Mouse (Mus musculus) left cerebral cortex, adult 2 months (tissue): Measurements from ENCODE around the gene Kif3a. TPM values are rescaled to one million over a fixed set of nuclear protein-coding genes. Genes with fewer than 3 reads are reported as not detected.

ENCODE experiments used
- DNase-seq, 2 experiments: peaks; one replicate each; pipeline ENCODE4 v3.0.0; 2021 to 2022; ENCODE audit warnings: low spot score in 2 of 2, mixed read lengths in 1 of 2; ENCODE audit errors: extremely low spot score in 1 of 2
- H3K27ac ChIP-seq: fragments of 200-600 bp; 2 replicates; pipeline ENCODE4 v1.8.1; 2022
- H3K4me3 ChIP-seq: fragments of 200-600 bp; 2 replicates; pipeline ENCODE4 v1.8.1; 2022
- CTCF ChIP-seq: fragments of 200-600 bp; IDR thresholded peaks from 2 replicates; pipeline ENCODE4 v1.8.1; 2022; ENCODE audit warnings: antibody characterized with exemption, mild to moderate bottlenecking, moderate library complexity
- intact Hi-C: fragments of 180-260 bp; cut with DNase I; formaldehyde crosslinking; loops from one replicate; pipeline ENCODE4 v1.15.1; 2025
- total RNA-seq, 2 experiments: library from RNA; stranded (reverse); gene quantifications; 2 replicates each; pipeline ENCODE4 v1.2.3; 2021

The Kif3a gene
- total RNA-seq, 2 experiments from 2014 or later, result 127 to 131 TPM

GRCm38 (mm10) chr11:53524905-53525304 is 42.3 kb upstream of the Kif3a start:
- Histone ChIP-seq H3K4me3 (no peak overlapping the region), H3K27ac (peak overlapping the region; percentile 99)
- no peak for DNase-seq
- peak; percentile 55 for TF ChIP-seq CTCF
- intact Hi-C loops, result no loop called here

DNA sequence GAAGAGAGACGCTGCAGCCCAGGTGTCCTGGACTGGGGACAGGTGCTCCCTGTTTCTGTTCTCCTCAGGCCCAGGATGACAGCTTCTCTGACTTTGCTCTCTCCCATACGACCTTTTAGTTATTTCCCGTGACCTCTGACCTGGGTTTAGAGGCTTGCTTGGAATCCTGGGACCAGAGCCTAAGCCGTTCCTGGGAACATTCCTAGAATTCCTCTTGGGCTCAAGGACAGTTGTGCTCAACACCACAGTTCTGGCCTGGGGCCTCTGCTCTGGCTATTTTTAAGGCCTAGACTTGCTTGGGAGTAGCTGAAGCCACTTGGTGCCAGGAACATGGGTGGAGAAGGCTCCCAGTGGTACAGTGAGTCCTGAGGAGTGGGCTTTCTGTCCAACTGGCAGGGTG is 41.7 kb upstream of the Kif3a start:
- Histone ChIP-seq H3K27ac (peak overlapping the region; percentile 99), H3K4me3 (no peak overlapping the region)
- TF ChIP-seq CTCF, result no peak
- no peak for DNase-seq
- intact Hi-C loops, result no loop called here

DNA sequence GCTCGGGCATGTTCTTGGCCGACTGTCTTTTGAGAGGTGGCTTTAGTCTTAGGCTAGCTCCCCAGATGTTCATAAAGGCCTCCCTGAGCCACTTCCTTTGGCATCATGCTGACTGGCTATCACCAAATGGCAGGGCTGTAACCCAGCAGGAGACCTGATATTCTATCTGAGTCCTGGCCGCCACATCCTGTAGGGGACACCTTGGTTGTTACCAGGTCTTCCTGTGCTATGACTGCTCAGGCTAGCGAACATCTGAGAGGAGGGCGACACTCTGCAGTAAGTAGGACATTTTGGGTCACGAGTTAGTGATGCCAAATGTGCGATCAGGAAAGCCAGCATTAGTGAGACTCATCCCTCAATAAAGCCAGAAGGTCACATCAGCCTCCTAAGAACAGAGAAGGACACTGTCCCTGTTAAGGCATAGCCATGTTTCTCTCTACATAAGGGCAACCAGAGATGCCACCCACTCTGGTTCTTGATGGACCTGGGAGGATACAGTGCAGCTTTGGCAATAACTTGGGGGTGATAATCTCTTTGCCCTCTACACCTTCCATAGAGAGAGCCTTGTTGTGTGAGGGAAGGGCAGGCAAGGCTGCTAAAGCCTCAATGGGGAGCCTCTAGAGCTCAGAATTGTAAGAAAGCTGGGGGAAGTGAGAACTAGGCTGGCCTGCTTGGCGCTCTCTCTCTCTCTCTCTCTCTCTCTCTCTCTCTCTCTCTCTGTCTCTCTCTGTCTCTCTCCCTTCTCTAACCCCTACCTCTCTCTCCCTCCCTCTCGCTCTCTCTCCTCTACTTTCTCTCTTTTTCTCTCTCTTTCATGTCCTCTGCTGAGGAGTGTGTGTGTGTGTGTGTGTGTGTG is 38.6 kb upstream of the Kif3a start:
- intact Hi-C loops, result no loop called here
- TF ChIP-seq CTCF, result no peak
- Histone ChIP-seq H3K27ac (peak overlapping the region; percentile 99), H3K4me3 (no peak overlapping the region)
- DNase-seq, result no peak

- Histone ChIP-seq H3K4me3 (no peak overlapping the region), H3K27ac (peak overlapping the region; percentile 99)
- TF ChIP-seq CTCF, result no peak
- DNase-seq, result peak in 1 of 2 experiments; percentile 53
- intact Hi-C loops, result no loop called here
Observed at GRCm38 (mm10) chr11:53529253-53529557, 38.0 kb upstream of the Kif3a start.

- Histone ChIP-seq H3K4me3 (no peak overlapping the region), H3K27ac (peak overlapping the region; percentile 38; the same call in 1 of the 2 replicates)
- TF ChIP-seq CTCF, result no peak
- no peak for DNase-seq
- intact Hi-C loops, result no loop called here
Observed at GRCm38 (mm10) chr11:53530001-53530400, 37.2 kb upstream of the Kif3a start.

- DNase-seq, result no peak
- Histone ChIP-seq H3K4me3 (no peak overlapping the region), H3K27ac (no peak overlapping the region)
- intact Hi-C loops, result no loop called here
- no peak for TF ChIP-seq CTCF
Observed at GRCm38 (mm10) chr11:53531578-53532230, 35.5 kb upstream of the Kif3a start.

DNA sequence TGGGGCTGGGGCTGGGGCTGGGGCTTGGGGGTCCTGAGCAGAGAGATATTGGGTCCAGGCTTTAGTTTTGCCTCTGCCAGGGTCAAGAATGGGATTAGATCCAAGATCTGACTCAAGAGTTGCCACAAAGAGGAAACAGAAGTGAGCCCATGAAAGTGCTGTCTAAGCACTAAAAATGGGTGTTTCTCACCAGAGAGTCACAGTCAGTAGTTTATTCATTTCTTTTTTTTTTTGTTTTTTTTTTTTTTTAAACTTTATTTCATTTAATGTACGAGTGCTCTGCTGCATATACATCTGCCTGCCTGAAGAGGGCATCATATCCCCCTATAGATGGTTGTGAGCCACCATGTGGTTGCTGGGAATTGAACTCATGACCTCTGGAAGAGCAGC is 35.0 kb upstream of the Kif3a start:
- DNase-seq, result no peak
- no peak overlapping the region for H3K4me3 ChIP-seq
- intact Hi-C loops, result no loop called here
- no peak overlapping the region for H3K27ac ChIP-seq
- TF ChIP-seq CTCF, result peak; percentile 24

- intact Hi-C loops, result no loop called here
- DNase-seq, result no peak
- TF ChIP-seq CTCF, result no peak
- H3K4me3 ChIP-seq, result no peak overlapping the region
- no peak overlapping the region for H3K27ac ChIP-seq
Observed at GRCm38 (mm10) chr11:53539002-53539491, 28.1 kb upstream of the Kif3a start.

DNA sequence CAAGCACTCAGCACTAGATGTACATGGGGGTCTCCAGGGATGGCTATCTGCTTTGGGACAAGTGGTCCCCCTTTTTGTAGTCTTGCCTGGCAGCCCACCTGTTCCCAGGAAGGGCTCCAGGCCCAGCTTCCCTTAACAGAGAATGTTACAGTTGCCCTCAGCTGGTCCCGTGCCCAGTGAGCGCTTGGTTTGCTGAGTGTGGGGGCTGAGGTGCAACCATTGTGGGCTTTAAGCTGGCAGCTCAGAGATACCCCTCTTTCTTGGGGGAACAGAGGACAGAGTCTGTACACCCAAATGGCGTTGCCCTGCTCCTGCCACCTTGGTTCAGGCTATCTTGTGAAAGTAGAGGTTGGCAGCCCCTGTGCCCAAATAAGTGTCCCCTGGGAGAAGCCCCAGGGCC is 26.8 kb upstream of the Kif3a start:
- TF ChIP-seq CTCF, result no peak
- Histone ChIP-seq H3K4me3 (no peak overlapping the region), H3K27ac (no peak overlapping the region)
- DNase-seq, result no peak
- intact Hi-C loops, result no loop called here

DNA sequence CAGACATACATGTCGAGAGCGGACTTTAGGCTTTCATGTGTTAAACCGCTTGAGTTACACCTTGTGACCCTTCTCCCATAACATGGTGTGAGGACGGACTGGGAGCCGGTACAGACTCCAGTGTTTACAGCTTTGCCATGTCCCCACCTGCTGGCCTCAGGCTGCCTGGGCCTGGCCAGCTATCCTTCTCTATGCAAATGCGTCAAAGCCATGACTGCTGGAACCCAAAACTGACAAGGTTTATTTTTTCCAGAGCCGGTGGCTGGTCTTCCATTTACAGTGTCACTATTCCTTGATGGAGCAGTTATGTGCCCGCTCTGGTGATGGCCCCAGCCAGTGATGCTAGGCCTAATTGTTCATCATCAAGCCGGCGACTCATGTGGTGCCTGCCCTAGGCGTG is 26.0 kb upstream of the Kif3a start:
- no peak for DNase-seq
- H3K4me3 ChIP-seq, result no peak overlapping the region
- intact Hi-C loops, result no loop called here
- no peak overlapping the region for H3K27ac ChIP-seq
- TF ChIP-seq CTCF, result no peak; the same call in 1 of the 2 replicates

DNA sequence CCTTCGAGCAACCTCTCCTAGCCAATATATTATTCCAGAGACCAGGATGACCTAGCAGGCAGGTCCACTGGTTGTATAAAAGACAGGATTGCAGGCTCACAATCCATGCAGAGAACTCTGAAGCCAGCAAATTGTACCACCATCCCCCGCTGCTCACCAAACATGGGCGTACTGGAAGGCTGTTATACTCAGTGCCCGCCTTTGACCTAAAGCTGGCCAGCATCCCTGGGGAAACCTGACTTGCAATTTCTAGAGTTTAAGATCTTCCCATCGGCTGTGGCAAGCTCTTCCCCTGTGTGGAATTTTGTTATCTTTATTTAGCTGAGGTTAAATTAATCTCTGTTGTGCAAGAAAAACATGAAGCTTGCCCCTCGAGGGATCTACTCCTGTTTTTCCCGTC is 24.2 kb upstream of the Kif3a start:
- DNase-seq, result no peak
- H3K4me3 ChIP-seq, result no peak overlapping the region
- H3K27ac ChIP-seq, result no peak overlapping the region
- intact Hi-C loops, result no loop called here
- TF ChIP-seq CTCF, result no peak

DNA sequence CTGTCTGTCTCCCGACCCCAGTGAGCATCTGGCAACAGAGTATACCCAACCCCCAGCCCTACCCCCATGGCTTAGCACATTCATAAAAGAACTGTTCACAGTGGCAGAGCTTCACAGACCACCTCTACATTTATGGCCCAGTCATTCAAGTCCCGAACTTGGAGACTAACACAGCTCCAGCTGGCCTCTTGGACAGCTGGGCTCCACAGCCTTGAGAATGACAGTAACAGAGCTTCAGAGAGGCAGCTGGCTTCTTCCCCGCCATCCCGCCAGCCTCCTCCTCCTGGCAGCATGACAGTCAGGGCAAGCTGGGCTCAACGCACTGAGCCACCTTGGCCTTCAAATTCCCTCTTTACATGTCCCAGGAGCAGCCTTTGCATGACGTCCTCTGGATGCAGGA is 20.9 kb upstream of the Kif3a start:
- Histone ChIP-seq H3K27ac (no peak overlapping the region), H3K4me3 (no peak overlapping the region)
- TF ChIP-seq CTCF, result no peak
- no peak for DNase-seq
- intact Hi-C loops, result no loop called here
